Mouse (Mus musculus): ENCODE measurements at regions not wholly inside any gene's neighbourhood (a gene's known extent, or its start where the extent isn't known, plus 50 kb on each side); places are given as distances from the start of the nearest gene placed in this dataset.

GRCm38 (mm10) chrX:152918212-152918611 is 88.1 kb upstream of the Usp51 start:
- no peaks in the 10 kb centered on the region for H3K36me3 ChIP-seq (replicated peaks)
- H3K27me3 ChIP-seq (ENCODE audit: insufficient read depth, low read length): no peaks in the 10 kb centered on the region
- no peak for TF ChIP-seq TAL1 (conservative IDR thresholded peaks at IDR 0.05; ENCODE audit: low read depth, low read length)
- TF ChIP-seq CTCF (IDR thresholded peaks at IDR 0.05; ENCODE audit: low read depth, low read length): peak; percentile 33; the same call in 1 of the 2 replicates
- no peaks in the 10 kb centered on the region for H3K9me3 ChIP-seq (replicated peaks)
- no peaks in the 10 kb centered on the region for H3K4me1 ChIP-seq (ENCODE audit: insufficient read depth, low read depth, low read length)
- no peak for ATAC-seq (ENCODE audit: extremely low read depth, insufficient number of reproducible peaks, low FRiP score, poor library complexity, severe bottlenecking)
- no peak for DNase-seq (ENCODE audit: low spot score)
- no peak overlapping the region for H3K4me3 ChIP-seq (ENCODE audit: low read depth, low read length)

- no peaks in the 10 kb centered on the region for H3K9me3 ChIP-seq (replicated peaks)
- DNase-seq (ENCODE audit: low spot score): no peak
- no peak for ATAC-seq (ENCODE audit: extremely low read depth, insufficient number of reproducible peaks, low FRiP score, poor library complexity, severe bottlenecking)
- TF ChIP-seq TAL1 (conservative IDR thresholded peaks at IDR 0.05; ENCODE audit: low read depth, low read length) (no peak), GATA1 (IDR thresholded peaks at IDR 0.05; ENCODE audit: borderline replicate concordance, low read length) (no peak)
- no peaks in the 10 kb centered on the region for H3K27me3 ChIP-seq (ENCODE audit: insufficient read depth, low read length)
- no peak overlapping the region for H3K4me3 ChIP-seq (ENCODE audit: low read depth, low read length)
- no peaks in the 10 kb centered on the region for H3K36me3 ChIP-seq (replicated peaks)
- no peaks in the 10 kb centered on the region for H3K4me1 ChIP-seq (ENCODE audit: insufficient read depth, low read depth, low read length)
Measured at GRCm38 (mm10) chrX:152926991-152927390, 79.3 kb upstream of the Usp51 start.

- DNase-seq (ENCODE audit: low spot score): no peak
Measured at GRCm38 (mm10) chrX:152946201-152946600, 60.1 kb upstream of the Usp51 start.

More at GRCm38 (mm10) chrX:152946201-152946600, 60.1 kb upstream of the Usp51 start:
- Histone ChIP-seq H3K36me3 (replicated peaks) (no peaks in the 10 kb centered on the region), H3K4me3 (ENCODE audit: low read depth, low read length) (no peak overlapping the region), H3K27me3 (ENCODE audit: insufficient read depth, low read length) (no peaks in the 10 kb centered on the region), H3K4me1 (ENCODE audit: insufficient read depth, low read depth, low read length) (no peaks in the 10 kb centered on the region), H3K9me3 (replicated peaks) (no peaks in the 10 kb centered on the region)
- no peak for TF ChIP-seq CTCF (IDR thresholded peaks at IDR 0.05; ENCODE audit: low read depth, low read length)
- no peak for TF ChIP-seq POLR2AphosphoS5 (IDR thresholded peaks at IDR 0.05; ENCODE audit: insufficient replicate concordance, low read depth, low read length)
- no peak for TF ChIP-seq GATA1 (IDR thresholded peaks at IDR 0.05; ENCODE audit: borderline replicate concordance, low read length)
- TF ChIP-seq TAL1 (conservative IDR thresholded peaks at IDR 0.05; ENCODE audit: low read depth, low read length): no peak
- TF ChIP-seq GATA2 (IDR thresholded peaks at IDR 0.05; ENCODE audit: borderline replicate concordance, low read depth, low read length): no peak
- no peak for ATAC-seq (ENCODE audit: extremely low read depth, insufficient number of reproducible peaks, low FRiP score, poor library complexity, severe bottlenecking)

Data from G1E (cell line).